Mouse (Mus musculus) intestine, embryonic 16.5 days (tissue): ENCODE results near the gene Pla1a. TPM values are rescaled to one million over a fixed set of nuclear protein-coding genes. Genes with fewer than 3 reads are reported as not detected.

Source experiments
- ATAC-seq: fragments of 200-750 bp; cut with Nextera tagmentation; 2 replicates; pipeline ENCODE4 v1.8.0; 2017; ENCODE audit warnings: moderate TSS enrichment, moderate library complexity
- H3K27ac ChIP-seq: fragments of 300-500 bp; sonication (generic); 2 replicates; pipeline ENCODE4 v1.5.1; 2014; ENCODE audit warnings: mild to moderate bottlenecking, low read length
- H3K27me3 ChIP-seq: fragments of 300-500 bp; sonication (generic); replicated peaks from 2 replicates; pipeline ENCODE4 v1.6.1; 2014; ENCODE audit warnings: low read length, control low read depth, mixed read lengths; ENCODE audit not compliant: control insufficient read depth, insufficient read depth
- H3K36me3 ChIP-seq: fragments of 300-500 bp; sonication (generic); 2 replicates; pipeline ENCODE4 v1.6.1; 2014; ENCODE audit warnings: low read length, control low read depth; ENCODE audit not compliant: control insufficient read depth, insufficient read depth
- H3K4me1 ChIP-seq: fragments of 300-500 bp; sonication (generic); 2 replicates; pipeline ENCODE4 v1.6.1; 2014; ENCODE audit warnings: low read length, control low read depth, mixed read lengths; ENCODE audit not compliant: control insufficient read depth, insufficient read depth
- H3K4me2 ChIP-seq: fragments of 300-500 bp; sonication (generic); 2 replicates; pipeline ENCODE4 v1.6.1; 2014; ENCODE audit warnings: low read depth, low read length, control low read depth
- H3K4me3 ChIP-seq: fragments of 300-500 bp; sonication (generic); 2 replicates; pipeline ENCODE4 v1.5.1; 2014; ENCODE audit warnings: mild to moderate bottlenecking, low read length
- H3K9ac ChIP-seq: fragments of 300-500 bp; sonication (generic); 2 replicates; pipeline ENCODE4 v1.6.1; 2014; ENCODE audit warnings: low read depth, low read length
- H3K9me3 ChIP-seq: fragments of 300-500 bp; sonication (generic); 2 replicates; pipeline ENCODE4 v1.6.1; 2016; ENCODE audit warnings: low read length, control low read depth; ENCODE audit not compliant: control insufficient read depth
- WGBS: fragments of 180-500 bp; shearing (Covaris S2); extraction: QIAGEN DNeasy Blood & Tissue Kit; methylation state at CpG from one replicate; pipeline ENCODE4 v1.1.7; 2014; 5-methylcytosine and 5-hydroxymethylcytosine counted together
- polyA plus RNA-seq: library from polyadenylated mRNA; unstranded; fragments of >200 nt; fragmentation: Nextera tagmentation; extraction: Ambion mirVana; gene quantifications from 2 replicates; pipeline ENCODE4 v1.2.1, GENCODE M21; 2015

Pla1a gene
- polyA plus RNA-seq, 1 experiment from 2014 or later = 1.9 TPM

DNA sequence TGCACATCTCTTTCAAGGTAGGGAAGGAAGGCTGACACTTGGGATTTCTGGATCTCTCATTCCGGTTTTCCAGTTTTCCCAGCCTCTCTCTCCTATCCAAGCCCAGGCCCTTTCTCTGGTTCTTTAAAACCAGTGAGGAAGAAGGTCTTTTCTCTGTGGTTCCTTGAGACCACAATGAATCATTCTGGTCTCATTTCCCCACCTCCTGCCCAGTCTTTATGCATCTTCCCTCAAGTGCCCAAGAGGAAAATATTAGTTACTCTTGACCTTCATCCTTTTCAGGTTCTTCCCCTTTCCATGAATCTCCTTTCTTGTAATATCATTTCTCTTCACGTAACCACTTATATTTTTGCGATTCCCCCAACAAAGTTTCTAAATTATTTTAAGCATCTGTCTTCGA lies 47.2 kb downstream of the Pla1a start:
- ATAC-seq = no peak
- Histone ChIP-seq H3K27ac (no peak overlapping the region), H3K27me3 (no peaks in the 10 kb centered on the region), H3K9me3 (no peaks in the 10 kb centered on the region), H3K4me3 (no peak overlapping the region), H3K4me2 (no peak overlapping the region), H3K36me3 (no peaks in the 10 kb centered on the region), H3K9ac (no peak overlapping the region), H3K4me1 (no peaks in the 10 kb centered on the region)
- WGBS = 94% methylated on average over 4 of the region's 4 CpGs

DNA sequence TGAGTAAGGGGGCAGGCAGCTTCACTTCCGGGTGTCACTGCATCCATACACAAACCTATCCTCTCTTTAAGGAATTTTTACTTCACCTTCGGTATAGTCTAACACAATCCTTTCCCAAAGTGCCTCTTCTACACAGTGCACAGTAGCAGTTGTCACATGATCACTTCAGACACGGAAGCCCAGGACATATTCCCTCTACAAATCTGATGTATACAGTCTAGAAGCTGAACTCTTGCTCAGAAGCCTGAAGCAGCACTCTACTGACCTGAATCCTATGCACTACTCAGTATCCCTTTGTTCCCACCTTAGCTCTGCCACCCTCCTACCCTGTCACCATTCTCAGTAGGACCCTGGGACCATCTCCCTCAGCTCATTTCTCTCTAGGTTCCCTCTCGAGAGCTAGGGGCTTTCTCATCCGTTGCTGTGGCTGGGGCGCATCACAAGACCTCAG lies 47.7 kb downstream of the Pla1a start:
- no peak for ATAC-seq
- Histone ChIP-seq H3K9me3 (no peaks in the 10 kb centered on the region), H3K27me3 (no peaks in the 10 kb centered on the region), H3K27ac (no peak overlapping the region), H3K4me2 (no peak overlapping the region), H3K4me1 (no peaks in the 10 kb centered on the region), H3K4me3 (no peak overlapping the region), H3K9ac (no peak overlapping the region), H3K36me3 (no peaks in the 10 kb centered on the region)
- WGBS = 87% methylated on average over 6 of the region's 6 CpGs

DNA sequence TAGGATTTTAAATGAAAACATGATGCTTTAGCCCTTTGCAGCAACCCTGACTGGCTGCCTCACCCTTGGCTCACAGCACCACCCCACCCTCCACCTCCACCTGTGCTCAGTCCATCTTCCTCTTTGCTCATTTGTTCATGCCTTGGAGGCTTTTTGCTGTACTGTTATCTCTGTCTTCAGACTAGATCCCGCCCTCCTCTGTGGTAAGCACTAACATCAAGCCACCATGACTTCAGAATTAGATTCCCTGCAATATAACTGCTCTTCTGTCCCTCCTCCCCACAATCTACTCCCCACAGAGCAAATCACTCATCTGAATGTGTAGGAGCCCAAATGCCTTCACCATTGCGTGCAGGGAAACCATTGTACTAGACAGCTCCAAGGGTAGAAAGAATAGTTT lies 49.3 kb downstream of the Pla1a start:
- H3K27ac ChIP-seq = no peak overlapping the region
- H3K27me3 ChIP-seq = no peaks in the 10 kb centered on the region
- ATAC-seq = no peak

DNA sequence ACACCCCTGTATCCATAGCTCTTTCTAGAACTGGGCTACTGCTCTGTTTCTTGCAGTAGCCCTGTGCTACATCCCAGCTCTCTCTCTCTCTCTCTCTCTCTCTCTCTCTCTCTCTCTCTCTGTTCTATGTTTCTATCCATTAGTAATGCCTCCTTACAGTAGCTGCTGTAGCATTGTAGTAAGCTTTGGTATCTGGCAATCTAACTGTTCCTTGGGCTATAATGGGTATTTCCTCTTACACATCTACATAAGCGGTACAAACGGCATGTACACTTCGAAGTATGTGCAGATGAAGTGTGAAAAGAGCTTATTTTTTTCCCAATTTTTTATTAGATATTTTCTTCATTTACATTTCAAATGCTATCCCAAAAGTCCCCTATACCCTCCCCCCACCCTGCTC lies 53.0 kb downstream of the Pla1a start:
- 94% methylated on average over 3 of the region's 3 CpGs for WGBS
- Histone ChIP-seq H3K9ac (no peak overlapping the region), H3K36me3 (no peaks in the 10 kb centered on the region), H3K4me3 (no peak overlapping the region), H3K27me3 (no peaks in the 10 kb centered on the region), H3K4me2 (no peak overlapping the region), H3K27ac (no peak overlapping the region), H3K4me1 (0 out of 2 replicates have a peak, but pooled peaks cover 14% of the 10 kb centered on the region), H3K9me3 (no peaks in the 10 kb centered on the region)
- no peak for ATAC-seq

More for the DNA sequence above, 49.3 kb downstream of the Pla1a start:
- Histone ChIP-seq H3K4me1 (0 out of 2 replicates have a peak, but pooled peaks cover 4% of the 10 kb centered on the region), H3K9me3 (no peaks in the 10 kb centered on the region), H3K9ac (no peak overlapping the region), H3K4me2 (no peak overlapping the region), H3K4me3 (no peak overlapping the region), H3K36me3 (no peaks in the 10 kb centered on the region)
- 84% methylated on average over 2 of the region's 2 CpGs for WGBS

DNA sequence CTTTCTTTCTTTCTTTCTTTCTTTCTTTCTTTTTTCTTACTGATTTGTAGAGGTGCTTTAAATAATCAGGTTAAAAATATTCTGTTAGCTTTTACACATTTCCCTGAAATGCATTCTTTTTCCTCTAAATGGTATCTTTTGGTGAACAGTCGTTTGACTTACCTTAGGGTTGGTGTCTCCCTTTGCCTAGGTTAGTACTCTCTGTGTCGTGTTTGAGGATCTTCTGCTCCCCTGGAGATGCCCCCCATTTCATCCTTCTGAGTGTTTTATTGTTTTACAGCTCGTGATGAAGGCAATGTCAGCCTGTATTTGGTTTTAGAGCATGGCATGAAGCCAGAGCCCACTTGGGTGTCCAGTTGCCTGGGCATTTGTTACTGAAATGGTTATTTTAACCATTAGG lies 53.5 kb downstream of the Pla1a start:
- H3K4me3 ChIP-seq = no peak overlapping the region
- WGBS = 25% methylated on average over 3 of the region's 3 CpGs

DNA sequence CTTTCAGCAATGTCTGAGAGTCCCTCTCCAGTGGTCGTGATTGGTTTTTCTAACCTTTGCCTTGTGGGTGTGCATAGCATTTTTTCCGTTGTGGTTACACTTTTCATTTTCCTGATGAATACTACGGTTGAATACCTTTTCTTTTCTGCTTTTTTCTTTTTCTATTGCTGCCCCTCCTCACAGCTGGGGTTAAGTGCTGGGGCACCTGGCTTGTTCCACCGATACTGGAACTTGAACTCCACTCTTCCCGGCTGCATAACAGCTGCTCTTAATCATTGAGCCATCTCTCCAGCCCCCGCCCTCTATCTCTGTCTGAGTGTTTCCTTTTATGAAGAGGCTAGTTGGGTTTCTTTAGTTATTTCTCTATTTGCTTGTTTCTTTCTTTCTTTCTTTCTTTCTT lies 53.9 kb downstream of the Pla1a start:
- Histone ChIP-seq H3K9me3 (no peaks in the 10 kb centered on the region), H3K4me3 (no peak overlapping the region), H3K4me1 (0 out of 2 replicates have a peak, but pooled peaks cover 14% of the 10 kb centered on the region), H3K9ac (no peak overlapping the region), H3K4me2 (no peak overlapping the region), H3K36me3 (no peaks in the 10 kb centered on the region), H3K27ac (no peak overlapping the region), H3K27me3 (no peaks in the 10 kb centered on the region)
- WGBS = 27% methylated on average over 6 of the region's 6 CpGs
- peak; percentile 62 for ATAC-seq

More for the DNA sequence above, 53.5 kb downstream of the Pla1a start:
- Histone ChIP-seq H3K27me3 (no peaks in the 10 kb centered on the region), H3K9ac (no peak overlapping the region), H3K4me1 (0 out of 2 replicates have a peak, but pooled peaks cover 14% of the 10 kb centered on the region), H3K36me3 (no peaks in the 10 kb centered on the region), H3K9me3 (no peaks in the 10 kb centered on the region), H3K27ac (no peak overlapping the region), H3K4me2 (no peak overlapping the region)
- no peak for ATAC-seq

DNA sequence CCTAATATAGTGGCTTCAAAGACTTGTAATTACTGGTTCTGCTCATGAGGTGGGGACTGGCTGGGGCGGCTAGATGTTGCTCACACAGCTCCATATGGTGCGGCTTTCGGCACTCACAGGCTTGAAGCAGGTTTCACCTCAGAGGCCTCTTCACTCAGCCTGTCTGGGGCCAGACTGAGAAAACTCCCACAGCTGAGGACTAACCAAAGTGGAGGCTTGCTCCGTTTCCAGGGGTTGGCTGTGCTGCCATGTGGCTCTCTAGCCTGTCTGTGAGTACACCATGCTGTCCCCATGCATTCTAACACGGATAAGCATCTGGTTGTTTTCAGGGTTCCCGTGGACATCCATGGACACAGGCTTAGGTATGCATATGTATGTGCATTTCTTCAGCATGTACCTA lies 54.4 kb downstream of the Pla1a start:
- H3K9me3 ChIP-seq = no peaks in the 10 kb centered on the region
- no peak overlapping the region for H3K4me3 ChIP-seq
- WGBS = 82% methylated on average over 6 of the region's 6 CpGs
- peak; percentile 43; the same call in 1 of the 2 replicates for ATAC-seq
- H3K4me1 ChIP-seq = 0 out of 2 replicates have a peak, but pooled peaks cover 14% of the 10 kb centered on the region
- no peak overlapping the region for H3K4me2 ChIP-seq
- no peak overlapping the region for H3K27ac ChIP-seq
- H3K9ac ChIP-seq = no peak overlapping the region
- H3K36me3 ChIP-seq = no peaks in the 10 kb centered on the region
- H3K27me3 ChIP-seq = no peaks in the 10 kb centered on the region

DNA sequence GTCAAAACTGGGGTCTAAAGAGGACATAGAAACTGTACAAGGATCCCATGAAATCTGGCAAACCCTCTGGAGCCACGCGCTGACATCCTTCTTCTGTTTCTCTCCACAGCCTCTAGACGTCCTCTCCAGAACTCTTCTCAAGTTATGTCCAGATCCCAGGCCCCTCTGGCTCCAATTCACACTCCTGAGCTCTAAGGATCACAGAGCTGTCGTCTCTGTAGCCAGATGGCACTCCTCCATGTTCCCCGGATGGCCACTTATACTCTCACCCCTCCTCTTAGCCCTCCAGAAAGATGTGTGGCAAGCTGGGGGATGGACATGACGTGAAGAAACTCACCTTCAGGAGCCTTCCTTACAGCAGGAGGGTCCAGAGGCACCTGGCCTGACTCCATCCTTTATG lies 55.4 kb downstream of the Pla1a start:
- ATAC-seq = no peak
- no peak overlapping the region for H3K9ac ChIP-seq
- 84% methylated on average over 6 of the region's 6 CpGs for WGBS
- H3K4me2 ChIP-seq = no peak overlapping the region
- no peak overlapping the region for H3K27ac ChIP-seq
- H3K9me3 ChIP-seq = no peaks in the 10 kb centered on the region
- no peaks in the 10 kb centered on the region for H3K27me3 ChIP-seq
- H3K4me3 ChIP-seq = no peak overlapping the region
- no peaks in the 10 kb centered on the region for H3K36me3 ChIP-seq
- H3K4me1 ChIP-seq = 0 out of 2 replicates have a peak, but pooled peaks cover 14% of the 10 kb centered on the region

DNA sequence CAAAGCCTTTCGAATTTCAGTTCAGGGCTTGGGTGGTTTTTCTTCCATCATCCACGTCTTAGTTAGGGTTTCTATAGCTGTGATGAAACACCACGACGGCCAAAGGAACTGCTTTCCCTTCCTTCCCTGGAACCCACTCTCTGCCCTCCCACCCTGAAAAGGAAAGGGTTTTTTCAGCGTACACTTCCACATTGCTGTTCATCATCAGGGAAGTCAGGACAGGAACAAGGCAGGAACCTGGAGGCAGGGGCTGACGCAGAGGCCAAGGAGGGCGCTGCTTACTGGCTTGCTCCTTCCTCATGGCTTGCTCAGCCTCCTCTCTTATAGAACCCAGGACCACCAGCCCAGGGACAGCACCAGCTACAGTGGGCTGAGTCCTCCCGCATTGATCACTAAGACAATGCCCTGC lies 56.1 kb downstream of the Pla1a start:
- WGBS = 45% methylated on average over 8 of the region's 8 CpGs
- Histone ChIP-seq H3K9ac (peak overlapping the region; percentile 66), H3K4me1 (0 out of 2 replicates have a peak, but pooled peaks cover 14% of the 10 kb centered on the region), H3K4me3 (peak overlapping the region; percentile 43), H3K4me2 (peak overlapping the region; percentile 60), H3K36me3 (no peaks in the 10 kb centered on the region), H3K9me3 (no peaks in the 10 kb centered on the region), H3K27me3 (no peaks in the 10 kb centered on the region), H3K27ac (0 out of 2 replicates have a peak overlapping the region, but pooled peaks have one; percentile 18)
- ATAC-seq = peak; percentile 25; the same call in 1 of the 2 replicates
